Mouse (Mus musculus) intestine, embryonic 15.5 days (tissue): ENCODE data around the gene Nfyc. TPM values are rescaled to one million over a fixed set of nuclear protein-coding genes. Genes with fewer than 3 reads are reported as not detected.

Source experiments
- ATAC-seq: fragments of 200-750 bp; cut with Nextera tagmentation; 2 replicates; pipeline ENCODE4 v1.8.0; 2017; ENCODE audit warnings: moderate TSS enrichment, moderate library complexity
- H3K27ac ChIP-seq: fragments of 300-500 bp; sonication (generic); 2 replicates; pipeline ENCODE4 v1.5.1; 2015; ENCODE audit warnings: mild to moderate bottlenecking, inconsistent platforms
- H3K27me3 ChIP-seq: fragments of 300-500 bp; sonication (generic); replicated peaks from 2 replicates; pipeline ENCODE4 v1.6.1; 2015; ENCODE audit warnings: inconsistent platforms
- H3K36me3 ChIP-seq: fragments of 300-500 bp; sonication (generic); 2 replicates; pipeline ENCODE4 v1.6.1; 2015; ENCODE audit warnings: inconsistent platforms
- H3K4me1 ChIP-seq: fragments of 300-500 bp; sonication (generic); replicated peaks from 2 replicates; pipeline ENCODE4 v1.6.1; 2015; ENCODE audit warnings: inconsistent platforms
- H3K4me2 ChIP-seq: fragments of 300-500 bp; sonication (generic); replicated peaks from 2 replicates; pipeline ENCODE4 v1.6.1; 2015; ENCODE audit warnings: mild to moderate bottlenecking, inconsistent platforms
- H3K4me3 ChIP-seq: fragments of 300-500 bp; sonication (generic); replicated peaks from 2 replicates; pipeline ENCODE4 v1.5.1; 2015; ENCODE audit warnings: inconsistent platforms
- H3K9ac ChIP-seq: fragments of 300-500 bp; sonication (generic); 2 replicates; pipeline ENCODE4 v1.6.1; 2015; ENCODE audit warnings: inconsistent platforms
- H3K9me3 ChIP-seq: fragments of 300-500 bp; sonication (generic); 2 replicates; pipeline ENCODE4 v1.6.1; 2016; ENCODE audit warnings: inconsistent platforms
- WGBS: fragments of 180-500 bp; shearing (Covaris S2); methylation state at CpG from one replicate; pipeline ENCODE4 v1.1.7; 2015; 5-methylcytosine and 5-hydroxymethylcytosine counted together
- polyA plus RNA-seq: library from polyadenylated mRNA; unstranded; fragments of >200 nt; fragmentation: Nextera tagmentation; extraction: Ambion mirVana; gene quantifications from 2 replicates; pipeline ENCODE4 v1.2.1, GENCODE M21; 2015

The Nfyc gene
- polyA plus RNA-seq, 1 experiment from 2014 or later = 86.2 TPM

GRCm38 (mm10) chr4:120819871-120820270, 11.5 kb downstream of the Nfyc start:
- no peaks in the 10 kb centered on the region for H3K27me3 ChIP-seq
- no peaks in the 10 kb centered on the region for H3K36me3 ChIP-seq
- H3K4me2 ChIP-seq = no peak overlapping the region
- H3K4me1 ChIP-seq = peaks cover 27% of the 10 kb centered on the region
- no peaks in the 10 kb centered on the region for H3K9me3 ChIP-seq
- no peak overlapping the region for H3K9ac ChIP-seq
- H3K27ac ChIP-seq = no peak overlapping the region
- H3K4me3 ChIP-seq = no peak overlapping the region
- WGBS = 78% methylated on average over 2 of the region's 2 CpGs
- no peak for ATAC-seq

- H3K9ac ChIP-seq = no peak overlapping the region
- no peak overlapping the region for H3K4me3 ChIP-seq
- no peak overlapping the region for H3K27ac ChIP-seq
- peaks cover 27% of the 10 kb centered on the region for H3K4me1 ChIP-seq
- no peaks in the 10 kb centered on the region for H3K27me3 ChIP-seq
- no peak overlapping the region for H3K4me2 ChIP-seq
- H3K9me3 ChIP-seq = no peaks in the 10 kb centered on the region
- WGBS = 32% methylated on average over 1 of the region's 1 CpGs
- no peaks in the 10 kb centered on the region for H3K36me3 ChIP-seq
- ATAC-seq = no peak
These were observed 12.1 kb downstream of the Nfyc start for GRCm38 (mm10) chr4:120819296-120819695.

- 62% methylated on average over 2 of the region's 2 CpGs for WGBS
- peaks cover 27% of the 10 kb centered on the region for H3K4me1 ChIP-seq
- H3K27ac ChIP-seq = 0 out of 2 replicates have a peak overlapping the region, but pooled peaks have one; percentile 48
- no peak overlapping the region for H3K4me3 ChIP-seq
- H3K27me3 ChIP-seq = no peaks in the 10 kb centered on the region
- no peak overlapping the region for H3K9ac ChIP-seq
- H3K36me3 ChIP-seq = no peaks in the 10 kb centered on the region
- H3K9me3 ChIP-seq = no peaks in the 10 kb centered on the region
- no peak overlapping the region for H3K4me2 ChIP-seq
- no peak for ATAC-seq
These were observed 13.4 kb downstream of the Nfyc start for GRCm38 (mm10) chr4:120817951-120818350.

GRCm38 (mm10) chr4:120817002-120817774, 14.2 kb downstream of the Nfyc start:
- H3K9ac ChIP-seq = no peak overlapping the region
- no peaks in the 10 kb centered on the region for H3K27me3 ChIP-seq
- H3K27ac ChIP-seq = peak overlapping the region; percentile 49
- WGBS = 20% methylated on average over 3 of the region's 3 CpGs
- no peaks in the 10 kb centered on the region for H3K36me3 ChIP-seq
- H3K9me3 ChIP-seq = no peaks in the 10 kb centered on the region
- no peak overlapping the region for H3K4me2 ChIP-seq
- peaks cover 23% of the 10 kb centered on the region for H3K4me1 ChIP-seq
- ATAC-seq = 0 out of 2 replicates have a peak, but pooled peaks have one; percentile 9
- no peak overlapping the region for H3K4me3 ChIP-seq

GRCm38 (mm10) chr4:120815622-120816334, 15.6 kb downstream of the Nfyc start:
- H3K4me2 ChIP-seq = peak overlapping the region; percentile 69
- ATAC-seq = peak; percentile 99

GRCm38 (mm10) chr4:120815163-120815562, 16.2 kb downstream of the Nfyc start:
- no peaks in the 10 kb centered on the region for H3K9me3 ChIP-seq
- peak overlapping the region; percentile 69 for H3K4me2 ChIP-seq
- H3K4me3 ChIP-seq = peak overlapping the region; percentile 48
- peaks cover 23% of the 10 kb centered on the region for H3K4me1 ChIP-seq
- H3K27me3 ChIP-seq = no peaks in the 10 kb centered on the region
- ATAC-seq = peak; percentile 35
- WGBS = 5% methylated on average over 4 of the region's 4 CpGs
- H3K27ac ChIP-seq = peak overlapping the region; percentile 51
- H3K36me3 ChIP-seq = no peaks in the 10 kb centered on the region
- H3K9ac ChIP-seq = peak overlapping the region; percentile 45

More at GRCm38 (mm10) chr4:120815622-120816334, 15.6 kb downstream of the Nfyc start:
- Histone ChIP-seq H3K4me3 (peak overlapping the region; percentile 48), H3K36me3 (no peaks in the 10 kb centered on the region), H3K9ac (peak overlapping the region; percentile 45), H3K27me3 (no peaks in the 10 kb centered on the region), H3K27ac (peak overlapping the region; percentile 64), H3K9me3 (no peaks in the 10 kb centered on the region), H3K4me1 (peaks cover 23% of the 10 kb centered on the region)
- 7% methylated on average over 10 of the region's 10 CpGs for WGBS

GRCm38 (mm10) chr4:120814171-120814570, 17.2 kb downstream of the Nfyc start:
- Histone ChIP-seq H3K9me3 (no peaks in the 10 kb centered on the region), H3K4me2 (peak overlapping the region; percentile 69), H3K27ac (peak overlapping the region; percentile 73), H3K4me3 (peak overlapping the region; percentile 48), H3K4me1 (peaks cover 18% of the 10 kb centered on the region), H3K36me3 (no peaks in the 10 kb centered on the region), H3K9ac (peak overlapping the region; percentile 38; the same call in 1 of the 2 replicates), H3K27me3 (no peaks in the 10 kb centered on the region)
- 16% methylated on average over 4 of the region's 4 CpGs for WGBS
- peak; percentile 39 for ATAC-seq

GRCm38 (mm10) chr4:120813762-120814161, 17.6 kb downstream of the Nfyc start:
- peak overlapping the region; percentile 69 for H3K4me2 ChIP-seq
- 11% methylated on average over 1 of the region's 1 CpGs for WGBS
- peak overlapping the region; percentile 48 for H3K4me3 ChIP-seq
- peak overlapping the region; percentile 38; the same call in 1 of the 2 replicates for H3K9ac ChIP-seq
- no peaks in the 10 kb centered on the region for H3K36me3 ChIP-seq
- no peaks in the 10 kb centered on the region for H3K27me3 ChIP-seq
- no peak for ATAC-seq
- peaks cover 18% of the 10 kb centered on the region for H3K4me1 ChIP-seq
- no peaks in the 10 kb centered on the region for H3K9me3 ChIP-seq
- H3K27ac ChIP-seq = peak overlapping the region; percentile 73

- Histone ChIP-seq H3K4me3 (no peak overlapping the region), H3K9ac (no peak overlapping the region), H3K9me3 (no peaks in the 10 kb centered on the region), H3K27me3 (no peaks in the 10 kb centered on the region), H3K27ac (no peak overlapping the region), H3K36me3 (no peaks in the 10 kb centered on the region), H3K4me2 (no peak overlapping the region), H3K4me1 (0 out of 2 replicates have a peak, but pooled peaks cover 3% of the 10 kb centered on the region)
- no peak for ATAC-seq
These were observed 25.6 kb downstream of the Nfyc start for GRCm38 (mm10) chr4:120805816-120806215.

GRCm38 (mm10) chr4:120801446-120801845, 29.9 kb downstream of the Nfyc start:
- ATAC-seq = no peak
- 37% methylated on average over 2 of the region's 2 CpGs for WGBS
- H3K27me3 ChIP-seq = no peaks in the 10 kb centered on the region
- H3K4me1 ChIP-seq = 0 out of 2 replicates have a peak, but pooled peaks cover 3% of the 10 kb centered on the region
- no peak overlapping the region for H3K4me2 ChIP-seq
- H3K27ac ChIP-seq = no peak overlapping the region
- no peaks in the 10 kb centered on the region for H3K9me3 ChIP-seq
- no peak overlapping the region for H3K9ac ChIP-seq
- H3K4me3 ChIP-seq = no peak overlapping the region
- H3K36me3 ChIP-seq = no peaks in the 10 kb centered on the region

- Histone ChIP-seq H3K4me2 (no peak overlapping the region), H3K27ac (no peak overlapping the region), H3K4me3 (no peak overlapping the region), H3K9me3 (no peaks in the 10 kb centered on the region), H3K36me3 (no peaks in the 10 kb centered on the region), H3K9ac (no peak overlapping the region), H3K4me1 (no peaks in the 10 kb centered on the region), H3K27me3 (no peaks in the 10 kb centered on the region)
- no peak for ATAC-seq
- 48% methylated on average over 3 of the region's 3 CpGs for WGBS
These were observed 30.7 kb downstream of the Nfyc start for GRCm38 (mm10) chr4:120800691-120801090.

GRCm38 (mm10) chr4:120799680-120800166, 31.6 kb downstream of the Nfyc start:
- Histone ChIP-seq H3K4me2 (no peak overlapping the region), H3K27me3 (no peaks in the 10 kb centered on the region), H3K4me3 (no peak overlapping the region), H3K36me3 (no peaks in the 10 kb centered on the region), H3K9me3 (no peaks in the 10 kb centered on the region), H3K9ac (no peak overlapping the region), H3K27ac (no peak overlapping the region), H3K4me1 (no peaks in the 10 kb centered on the region)
- WGBS = 43% methylated on average over 2 of the region's 2 CpGs
- ATAC-seq = peak; percentile 72
